Mouse (Mus musculus) limb, embryonic 12.5 days (tissue): Measurements from ENCODE around the gene Elmo3. TPM values are rescaled to one million over a fixed set of nuclear protein-coding genes. Genes with fewer than 3 reads are reported as not detected.
A peak's percentile ranks its signal among the peaks of the same experiment; 100 is the strongest.

Source experiments
- microRNA counts: library from miRNA; unstranded; fragments of <30 nt; microRNA quantifications from one replicate; lab custom pipeline; 2017
- microRNA-seq: library from miRNA; unstranded; fragments of <30 nt; microRNA quantifications from one replicate; pipeline ENCODE4, GENCODE M21; 2017
- polyA plus RNA-seq: library from polyadenylated mRNA; unstranded; fragments of >200 nt; fragmentation: Nextera tagmentation; extraction: Ambion mirVana; gene quantifications from 2 replicates; pipeline ENCODE4 v1.2.1, GENCODE M21; 2016

Gene Elmo3
- polyA plus RNA-seq, 1 experiment from 2014 or later = 4.4 TPM

MicroRNAs encoded within 50 kb of the gene (microRNA counts, 519-probe panel; counts per million panel counts)
- 1,273 counts per million, percentile 3 among the panel's probes with 10 or more counts for microRNA mmu-miR-328 (lab: Ali Mortazavi, UCI)

Small RNA genes within 50 kb of the gene (microRNA-seq; reads per million reads assigned to microRNA genes)
- not detected for gene Gm27320
- 164 reads per million, percentile 58 among the genes with 10 or more reads in this experiment for gene Mir328

Other genes with a start within 250 kb of the Elmo3 start
- not detected in 2 replicates for gene Ces3b, start 221.8 kb upstream of the Elmo3 start, polyA plus RNA-seq
- gene Ces4a, start 173.8 kb upstream of the Elmo3 start, polyA plus RNA-seq = not detected in 2 replicates
- gene Cbfb, start 134.9 kb upstream of the Elmo3 start, polyA plus RNA-seq = 108 and 109 TPM in 2 replicates
- gene D230025D16Rik, start 80.5 kb upstream of the Elmo3 start, polyA plus RNA-seq = 25.9 and 27.2 TPM in 2 replicates
- gene B3gnt9, start 50.4 kb upstream of the Elmo3 start, polyA plus RNA-seq = 5.9 and 6.8 TPM in 2 replicates
- 16.0 and 16.6 TPM in 2 replicates for gene Tradd, start 41.0 kb upstream of the Elmo3 start, polyA plus RNA-seq
- 1.7 and 1.9 TPM in 2 replicates for gene Fbxl8, start 41.0 kb upstream of the Elmo3 start, polyA plus RNA-seq
- gene Hsf4, start 35.8 kb upstream of the Elmo3 start, polyA plus RNA-seq = 0.13 and 0.18 TPM in 2 replicates
- gene Nol3, start 29.5 kb upstream of the Elmo3 start, polyA plus RNA-seq = 1.6 TPM in 2 replicates
- 15.6 and 19.6 TPM in 2 replicates for gene 4931428F04Rik, start 15.7 kb upstream of the Elmo3 start, polyA plus RNA-seq
- 10.0 and 10.2 TPM in 2 replicates for gene Exoc3l, start 9.5 kb upstream of the Elmo3 start, polyA plus RNA-seq
- gene E2f4, start 7.9 kb upstream of the Elmo3 start, polyA plus RNA-seq = 75.6 and 91.3 TPM in 2 replicates
- 1.5 TPM in 2 replicates for gene Lrrc29, start 20.7 kb downstream of the Elmo3 start, polyA plus RNA-seq
- 95.6 and 109 TPM in 2 replicates for gene Tmem208, start 20.8 kb downstream of the Elmo3 start, polyA plus RNA-seq
- gene Fhod1, start 42.4 kb downstream of the Elmo3 start, polyA plus RNA-seq = 1.6 and 2.3 TPM in 2 replicates
- 7.0 and 7.6 TPM in 2 replicates for gene Slc9a5, start 43.2 kb downstream of the Elmo3 start, polyA plus RNA-seq
- 0.72 and 0.80 TPM in 2 replicates for gene Plekhg4, start 67.7 kb downstream of the Elmo3 start, polyA plus RNA-seq
- gene Kctd19, start 107.9 kb downstream of the Elmo3 start, polyA plus RNA-seq = not detected in 2 replicates
- gene Lrrc36, start 108.0 kb downstream of the Elmo3 start, polyA plus RNA-seq = 0.12 and 0.39 TPM in 2 replicates
- 25.3 and 28.9 TPM in 2 replicates for gene Tppp3, start 165.9 kb downstream of the Elmo3 start, polyA plus RNA-seq
- 34.8 and 36.9 TPM in 2 replicates for gene Zdhhc1, start 191.3 kb downstream of the Elmo3 start, polyA plus RNA-seq
- gene Hsd11b2, start 213.2 kb downstream of the Elmo3 start, polyA plus RNA-seq = 28.2 and 30.6 TPM in 2 replicates